Comparison of ENCODE assay signal across 12 mouse cellular contexts in genomic region chr6:71867751-71868150, GRCm38 (mm10).
"Had no signal": no experiment of that assay in that cellular context is flagged by ENCODE, and none has a peak within 500 bp of the region (broad histone marks: within the 10 kb centered on the region; RNA-seq: fewer than 3 reads in every experiment).

No protein-coding gene starts in this region.

- DNase-seq: gastrocnemius, adult 2 months; gastrocnemius, postnatal 10 days; gastrocnemius, postnatal 25 days; heart, adult 18-20 months; heart, postnatal 10 days; heart, postnatal 4 days; kidney, adult 18-20 months; kidney, adult 8-10 months; kidney, postnatal 10 days; kidney, postnatal 25 days; kidney, postnatal 4 days; left cerebral cortex, postnatal 4 days had no signal
